Mouse (Mus musculus) heart, postnatal 36 days (tissue): ENCODE data around the gene Gm17324. TPM values are rescaled to one million over a fixed set of nuclear protein-coding genes. Genes with fewer than 3 reads are reported as not detected.
"Not testable (repeated sequence)": the region's sequence is repeated elsewhere in the genome, so short reads cannot be mapped to it uniquely, and the experiment has no call there.

ENCODE experiments used
- DNase-seq, 2 experiments: peaks; one replicate each; pipeline ENCODE4 v3.0.0; 2021 to 2022
- intact Hi-C: fragments of 180-260 bp; cut with DNase I; formaldehyde crosslinking; loops from one replicate; pipeline ENCODE4 v1.15.1; 2025
- total RNA-seq, 2 experiments: library from RNA; stranded (reverse); gene quantifications; 2 replicates each; pipeline ENCODE4 v1.2.3; 2021

Gene Gm17324
- not detected for total RNA-seq

DNA sequence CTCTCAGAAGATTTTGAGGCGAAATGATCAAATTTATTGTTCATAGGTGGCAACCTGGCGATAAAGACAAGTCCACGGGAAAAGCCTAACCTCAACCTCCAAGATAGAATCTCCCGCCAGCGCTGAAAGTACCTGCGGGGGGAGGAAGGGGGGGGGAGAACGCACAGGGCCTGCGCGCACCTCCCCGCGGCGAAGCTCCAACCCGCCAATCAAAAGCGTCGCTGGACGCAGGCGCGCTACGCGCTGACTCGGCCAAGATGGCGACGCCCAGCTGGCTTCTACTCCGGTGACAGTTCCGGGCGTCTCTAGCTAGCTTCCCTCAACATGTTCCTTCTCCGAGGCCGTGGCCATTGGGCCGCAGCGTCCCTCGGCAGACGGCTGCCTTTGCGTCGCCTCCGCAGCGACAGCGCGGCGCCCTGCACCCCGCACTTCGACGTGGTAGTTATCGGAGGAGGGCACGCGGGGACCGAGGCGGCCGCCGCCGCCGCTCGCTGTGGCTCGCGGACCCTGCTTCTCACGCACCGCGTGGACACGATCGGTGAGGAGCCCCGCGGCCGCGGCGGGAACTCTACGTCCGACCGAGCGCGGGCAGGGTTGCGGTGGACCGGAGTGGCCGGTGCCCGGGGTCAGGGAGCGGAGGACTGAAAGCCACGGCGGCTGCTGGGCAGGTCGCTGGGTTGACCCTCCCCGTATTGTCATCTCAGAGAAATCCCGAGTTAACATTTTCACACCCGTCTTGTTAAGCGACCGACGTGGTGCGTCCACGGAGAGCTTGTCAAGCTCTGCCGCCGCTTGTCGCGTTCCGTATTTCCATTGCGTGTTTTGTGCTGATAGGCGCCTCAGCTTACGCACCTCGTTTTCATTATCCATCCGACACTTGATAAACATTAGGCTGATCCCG, at the start of gene Gm17324, which contains the start of gene Mto1:
Gene Gm17324 (minus strand): TSS at position 814 of the 901 bp plus-strand sequence.
Gene Mto1 (plus strand): TSS at position 236 of the 901 bp plus-strand sequence.
- intact Hi-C loops: loop anchor here (2.0 to 10.0 kb wide), 2 partner anchors 29 to 333 kb away; no protein-coding TSS in a partner anchor
- peak; percentile 90 to 93 for DNase-seq

DNA sequence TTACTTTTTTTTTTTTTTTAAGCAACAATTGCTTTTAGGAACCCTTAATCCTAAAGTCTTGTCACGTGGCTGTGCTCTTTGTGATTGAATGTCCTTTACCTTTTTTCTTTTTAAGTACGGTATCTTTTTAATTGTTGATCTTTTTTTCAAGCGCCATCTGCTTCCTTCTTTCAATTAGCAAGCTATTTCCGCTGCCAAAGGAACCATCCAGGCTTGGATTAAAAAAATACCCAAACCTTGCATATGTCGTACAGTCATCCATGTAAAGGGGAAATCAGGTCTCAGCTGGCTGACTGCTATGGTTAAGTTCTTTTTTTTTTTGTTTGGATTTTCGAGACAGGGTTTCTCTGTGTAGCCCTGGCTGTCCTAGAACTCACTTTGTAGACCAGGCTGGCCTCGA, 44.6 kb upstream of the Gm17324 start:
- intact Hi-C loops: no loop called here

DNA sequence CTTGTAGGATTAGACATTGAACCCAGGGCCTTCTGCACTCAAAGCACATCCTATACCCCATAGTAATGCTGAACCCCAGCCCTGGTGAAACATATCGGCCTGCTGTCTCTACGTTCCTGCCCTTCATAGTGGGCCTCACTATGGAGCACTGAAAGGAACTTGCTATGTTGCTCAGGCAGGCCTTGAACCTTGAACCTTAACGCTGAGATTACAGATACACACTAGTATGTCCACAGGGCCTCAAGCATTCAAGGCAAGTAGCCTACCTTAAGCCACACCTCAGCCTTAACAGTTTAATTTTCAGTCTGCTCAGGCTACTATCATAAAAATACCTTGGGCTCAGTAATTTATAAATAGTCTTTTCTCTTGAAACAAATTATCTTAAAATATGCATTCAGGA, 43.7 kb upstream of the Gm17324 start:
- intact Hi-C loops: no loop called here
- DNase-seq: no peak

More for the DNA sequence above, 44.6 kb upstream of the Gm17324 start:
- DNase-seq: no peak

DNA sequence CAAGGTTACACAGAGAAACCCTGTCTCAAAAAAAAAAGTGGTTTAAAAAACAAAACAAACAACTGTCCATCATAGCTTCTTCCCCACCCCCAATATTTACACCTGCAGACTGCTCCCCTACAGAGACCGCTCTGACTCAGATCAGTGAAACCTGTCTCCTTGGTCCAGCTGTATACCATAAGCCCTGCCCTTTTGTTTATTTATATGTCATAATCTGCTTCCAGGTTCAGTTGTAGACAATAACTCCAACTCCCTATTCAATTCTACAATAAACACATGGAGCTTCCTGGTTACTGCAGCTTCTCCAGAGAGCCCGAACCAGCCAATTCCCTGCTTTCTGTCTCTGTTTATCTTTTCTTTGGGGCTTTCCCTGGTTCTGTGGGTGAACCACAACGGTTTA, 42.6 kb upstream of the Gm17324 start:
- DNase-seq: no peak
- intact Hi-C loops: no loop called here

DNA sequence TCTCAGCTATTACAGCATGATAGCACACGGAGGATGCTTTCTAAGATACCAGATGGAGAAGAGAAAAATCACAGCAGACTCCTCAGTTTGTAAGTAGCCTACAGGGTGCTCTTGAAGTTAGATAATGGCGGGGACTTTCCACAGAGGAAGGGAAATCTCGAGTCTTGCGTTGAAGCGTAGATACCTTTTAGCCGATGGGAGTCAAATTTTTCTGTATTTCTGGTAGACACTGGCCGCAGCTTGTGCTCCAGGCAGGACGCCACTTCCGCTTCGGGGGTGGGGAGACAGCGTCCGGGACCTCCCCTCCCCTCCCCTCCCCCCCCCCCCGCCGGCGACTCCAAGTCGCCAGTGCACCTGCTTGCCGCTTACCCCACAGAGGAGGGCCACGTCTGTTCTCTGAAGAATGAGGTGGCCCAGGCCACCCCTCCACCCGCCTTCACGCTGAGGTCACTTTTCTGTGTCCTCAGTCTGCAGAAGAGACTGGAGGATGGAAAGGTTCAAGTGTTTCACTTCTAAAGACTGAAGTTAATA, 40.4 kb upstream of the Gm17324 start, which contains the start of gene Eef1a1:
Gene Eef1a1 (minus strand): TSS at position 262 of the 531 bp plus-strand sequence.
- DNase-seq: peak; percentile 68 to 72
- intact Hi-C loops: no loop called here

DNA sequence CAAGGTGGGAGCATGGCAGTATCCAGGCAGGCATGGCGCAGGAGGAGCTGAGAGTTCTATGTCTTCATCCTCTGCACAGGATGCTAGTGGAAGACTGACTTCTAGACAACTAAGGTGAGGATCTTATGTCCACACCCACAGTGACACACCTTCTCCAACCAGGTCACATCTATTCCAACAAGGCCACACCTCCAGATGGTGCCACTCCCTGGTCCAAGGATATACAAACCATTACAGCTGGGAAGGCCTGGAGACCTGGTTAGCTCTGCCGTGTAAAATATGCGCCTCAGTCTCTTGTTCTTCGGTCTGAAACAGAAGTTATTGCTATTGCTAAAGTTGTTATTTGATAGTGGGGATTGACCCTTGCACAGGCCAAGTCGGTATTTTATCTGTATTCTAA, 39.4 kb upstream of the Gm17324 start:
- DNase-seq, intact Hi-C loops: not testable (repeated sequence)

DNA sequence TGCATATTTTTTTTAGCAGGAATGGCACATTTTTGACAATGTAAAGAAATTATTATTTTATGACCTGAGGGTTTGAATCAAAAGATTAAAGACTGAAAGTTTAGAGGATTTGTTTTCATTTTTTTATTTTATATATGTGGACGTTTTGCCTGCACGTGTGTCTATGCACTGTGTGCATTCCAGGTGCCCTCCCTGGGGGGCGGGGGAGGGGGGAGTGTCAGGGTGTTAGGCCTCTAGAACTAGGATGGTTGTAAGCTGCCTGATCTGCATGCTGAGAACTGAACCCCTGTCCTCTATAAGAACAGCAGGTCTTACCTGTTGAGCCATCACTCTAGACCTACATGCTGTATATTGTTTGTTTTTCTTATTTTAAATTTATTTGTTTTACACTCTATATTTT, 36.1 kb upstream of the Gm17324 start:
- intact Hi-C loops: no loop called here

DNA sequence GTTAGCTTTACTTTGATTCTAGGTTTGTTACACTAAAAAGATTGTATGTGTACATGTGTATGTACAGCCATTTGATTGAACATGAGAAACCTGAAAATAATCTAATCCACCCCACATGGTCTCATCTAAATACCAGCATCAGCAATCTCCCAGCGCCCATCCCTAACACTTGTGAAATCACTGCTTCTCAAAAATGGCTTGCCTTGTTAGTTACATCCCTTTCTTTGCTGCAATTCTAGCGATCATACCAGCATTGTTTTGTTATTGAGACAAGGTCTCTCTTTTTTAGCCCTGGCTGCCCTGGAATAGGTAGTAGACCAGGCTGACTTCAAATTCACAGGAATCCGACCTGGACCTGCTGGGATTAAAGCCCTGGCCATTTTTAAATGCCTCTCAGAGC, 33.8 kb upstream of the Gm17324 start:
- intact Hi-C loops: loop anchor here (2.0 kb wide), 1 partner anchor 38 kb away; no protein-coding TSS in a partner anchor
- no peak for DNase-seq

More for the DNA sequence above, 36.1 kb upstream of the Gm17324 start:
- DNase-seq: no peak

DNA sequence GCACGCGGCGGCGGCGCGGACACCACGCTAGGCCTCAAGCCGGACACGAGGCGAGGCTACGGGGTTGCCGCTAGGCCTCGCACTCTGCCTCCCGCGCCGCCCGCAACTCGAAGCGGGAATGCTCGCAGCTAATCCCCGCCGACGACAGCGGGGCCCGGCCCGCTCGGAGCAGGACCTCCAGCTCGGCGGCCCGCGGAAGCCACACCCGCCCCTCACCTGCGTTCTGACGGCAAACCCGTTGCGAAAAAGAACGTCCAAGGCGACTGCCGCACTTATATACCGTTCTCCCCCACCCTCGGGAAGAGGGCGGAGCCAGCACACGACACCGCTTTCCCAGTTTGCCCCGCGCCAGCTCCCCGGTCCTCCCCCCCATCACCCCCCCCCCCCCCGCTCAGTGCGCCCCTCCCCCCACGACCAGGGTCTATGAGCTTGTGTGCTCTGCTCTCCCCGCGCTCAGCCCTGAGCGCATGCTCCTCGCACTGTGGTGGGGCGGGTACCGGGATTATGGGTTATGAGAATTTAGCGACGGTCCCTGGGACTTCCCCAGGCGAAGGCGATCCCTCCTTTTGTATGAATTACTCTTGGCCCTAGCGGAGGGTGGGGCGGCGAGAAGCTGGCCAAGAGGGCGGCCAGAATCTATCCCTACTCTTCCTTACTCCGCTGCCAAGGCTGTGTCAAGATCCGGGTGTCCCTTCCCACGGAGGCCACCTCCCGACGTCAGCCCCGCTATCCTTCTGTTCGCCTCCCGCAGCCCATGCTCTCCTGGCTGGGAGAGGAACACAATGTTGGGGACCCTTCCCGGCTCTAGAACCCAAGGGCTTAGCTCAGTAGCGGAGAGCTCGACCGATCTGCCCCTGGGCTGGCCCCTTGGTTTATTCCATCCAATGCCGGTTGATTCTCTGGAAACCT, 33.1 kb upstream of the Gm17324 start:
- DNase-seq: peak; percentile 93 to 95
- intact Hi-C loops: loop anchor here (2.0 kb wide), 1 partner anchor 39 kb away; no protein-coding TSS in a partner anchor

DNA sequence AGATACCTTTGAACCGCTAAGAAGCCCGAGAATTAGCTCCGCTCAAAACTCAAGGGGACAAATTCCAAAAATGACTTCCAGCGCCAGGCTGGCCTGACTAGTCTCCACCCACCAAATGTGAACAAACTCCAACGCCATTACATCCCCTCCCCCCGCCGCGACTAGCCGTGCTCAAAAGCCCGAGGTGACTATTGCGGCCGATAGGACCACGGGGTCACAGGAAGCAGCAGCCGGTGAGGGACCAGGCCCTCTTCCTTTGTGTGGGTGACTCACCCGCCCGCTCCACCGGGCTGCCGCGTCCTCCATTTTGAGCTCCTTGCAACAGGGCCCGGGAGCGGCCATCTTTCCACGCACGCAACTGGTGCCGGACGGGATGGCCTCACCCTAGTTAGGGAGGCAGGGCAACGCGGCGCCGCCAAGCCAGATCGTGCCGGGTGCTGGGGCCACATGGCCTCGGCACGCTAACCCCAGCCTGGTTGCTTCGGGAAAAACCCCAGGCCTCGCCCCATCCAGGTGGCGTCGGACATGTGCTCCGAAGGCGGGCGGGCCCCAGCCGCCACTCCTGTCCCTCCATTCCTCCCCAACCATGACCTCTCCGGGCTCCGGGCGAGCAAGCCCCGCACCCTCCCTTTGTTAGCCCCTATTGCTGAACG, 32.2 kb upstream of the Gm17324 start:
- intact Hi-C loops: no loop called here
- peak; percentile 68 to 77 for DNase-seq

DNA sequence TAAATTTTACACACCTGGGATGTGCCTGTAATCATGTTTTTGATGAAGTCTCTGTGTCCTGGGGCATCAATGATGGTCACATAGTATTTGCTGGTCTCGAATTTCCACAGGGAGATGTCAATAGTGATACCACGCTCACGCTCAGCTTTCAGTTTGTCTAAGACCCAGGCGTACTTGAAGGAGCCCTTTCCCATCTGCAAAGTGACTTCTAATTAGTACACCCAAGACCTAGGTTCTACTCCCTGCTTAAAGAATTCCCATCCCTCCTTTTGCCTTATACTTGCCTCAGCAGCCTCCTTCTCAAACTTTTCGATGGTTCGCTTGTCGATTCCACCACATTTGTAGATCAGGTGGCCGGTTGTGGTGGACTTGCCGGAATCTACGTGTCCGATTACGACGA, 31.6 kb upstream of the Gm17324 start:
- DNase-seq, intact Hi-C loops: not testable (repeated sequence)

DNA sequence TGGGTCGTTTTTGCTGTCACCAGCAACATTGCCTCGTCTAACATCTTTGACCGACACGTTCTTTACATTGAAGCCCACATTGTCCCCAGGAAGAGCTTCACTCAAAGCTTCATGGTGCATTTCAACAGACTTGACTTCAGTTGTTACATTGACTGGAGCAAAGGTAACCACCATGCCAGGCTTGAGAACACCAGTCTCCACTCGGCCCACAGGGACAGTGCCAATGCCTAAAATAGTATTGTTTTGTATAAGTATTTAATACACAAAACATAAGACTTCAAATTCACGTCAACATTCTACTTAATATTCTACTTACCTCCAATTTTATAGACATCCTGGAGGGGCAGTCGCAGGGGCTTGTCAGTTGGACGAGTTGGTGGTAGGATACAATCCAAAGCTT, 30.7 kb upstream of the Gm17324 start:
- DNase-seq, intact Hi-C loops: not testable (repeated sequence)

DNA sequence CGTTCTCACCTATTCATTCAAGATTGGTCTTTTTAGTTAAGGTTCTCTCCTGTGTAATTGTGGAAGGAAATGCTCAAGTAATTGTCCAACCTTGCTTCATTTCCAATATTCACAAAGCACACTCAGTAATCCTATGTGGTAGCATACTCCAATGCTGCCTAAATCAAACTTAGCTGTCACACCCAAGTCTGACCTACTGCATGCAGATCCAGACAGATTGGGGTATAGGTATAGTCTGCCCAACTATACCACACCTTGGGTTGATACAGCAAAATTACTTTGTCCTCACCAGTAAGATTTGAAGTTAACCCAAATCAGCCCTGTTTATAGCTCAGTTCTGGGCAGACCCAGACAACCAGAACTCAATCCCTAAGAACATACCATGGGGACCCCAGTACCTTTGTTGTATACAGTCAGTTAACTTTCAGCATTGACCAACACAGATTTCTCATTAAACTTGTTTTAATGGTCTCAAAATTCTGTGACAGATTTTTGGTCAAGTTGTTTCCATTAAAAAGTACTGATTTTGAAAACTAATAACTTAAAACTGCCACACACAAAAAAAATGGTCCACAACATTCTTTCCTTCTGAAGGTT, 29.5 kb upstream of the Gm17324 start:
- DNase-seq, intact Hi-C loops: not testable (repeated sequence)

DNA sequence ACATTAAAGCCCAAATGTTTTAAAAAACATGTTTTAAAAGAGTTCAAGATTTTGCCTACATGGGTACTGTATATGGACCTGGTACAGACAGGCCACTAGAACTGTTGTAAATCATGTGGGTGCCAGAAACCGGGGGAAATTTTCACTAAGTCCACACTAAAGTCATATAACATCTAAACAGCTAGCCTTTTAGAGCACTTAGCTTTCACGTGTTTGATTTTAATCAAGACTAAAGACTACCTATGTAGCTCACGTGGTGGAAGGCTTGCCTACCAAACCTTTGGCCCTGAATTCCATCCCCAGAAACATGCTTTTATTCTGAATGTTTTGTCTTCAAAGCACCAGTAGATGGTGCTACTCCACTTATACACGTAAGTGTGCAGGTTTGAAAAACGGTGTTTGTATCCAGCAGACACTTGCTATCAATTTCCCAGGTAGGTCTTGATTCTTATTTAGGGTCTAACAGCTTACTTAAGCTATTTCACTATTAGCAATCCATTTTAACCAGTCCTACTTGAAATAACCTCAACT, 28.5 kb upstream of the Gm17324 start:
- intact Hi-C loops: loop anchor here (2.0 kb wide), 3 partner anchors 28 to 76 kb away; partner anchors contain the start of genes Gm17324 and Mto1
- DNase-seq: no peak

DNA sequence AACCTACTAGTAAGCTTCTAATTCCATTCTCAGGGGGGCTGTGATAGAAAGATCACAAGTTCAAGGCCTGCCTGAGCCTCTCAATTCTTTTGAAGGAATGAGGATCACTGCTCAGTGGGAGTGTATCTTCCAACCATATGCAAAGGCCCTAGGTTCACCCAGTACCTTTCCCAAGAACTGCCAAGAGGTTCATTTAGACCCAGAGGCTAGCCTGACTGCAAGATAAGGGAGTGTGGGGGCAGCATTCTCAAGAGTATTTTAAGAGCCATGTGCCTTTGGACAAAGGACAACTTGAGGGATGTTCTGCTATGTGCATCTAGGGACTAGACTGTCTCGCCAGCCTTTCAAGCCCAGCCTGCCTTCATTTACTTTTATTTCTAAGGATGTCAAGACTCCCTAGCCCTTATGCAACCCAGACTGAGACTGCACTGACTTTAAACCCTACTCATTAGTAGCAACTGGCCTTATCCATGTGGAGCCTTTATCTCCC, 28.0 kb upstream of the Gm17324 start:
- intact Hi-C loops: loop anchor here (2.0 kb wide), 3 partner anchors 28 to 76 kb away; partner anchors contain the start of genes Gm17324 and Mto1
- DNase-seq: no peak

DNA sequence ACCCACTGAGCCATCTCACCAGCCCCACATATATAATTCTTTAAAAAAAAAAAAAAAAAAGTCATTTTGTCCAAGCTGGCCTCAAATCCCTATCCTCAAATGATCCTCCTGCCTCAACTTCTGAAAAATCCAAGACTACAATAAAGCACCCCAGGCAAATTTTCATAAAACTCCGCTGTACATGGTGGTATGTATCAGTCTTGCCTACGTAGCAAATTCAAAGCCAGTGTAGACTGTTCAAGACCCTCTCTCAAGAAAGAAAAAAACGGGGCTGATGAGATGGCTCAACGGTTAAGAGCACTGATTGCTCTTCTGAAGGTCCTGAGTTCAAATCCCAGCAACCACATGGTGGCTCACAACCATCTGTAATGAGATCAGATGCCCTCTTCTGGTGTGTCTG, 27.3 kb upstream of the Gm17324 start:
- no peak for DNase-seq
- intact Hi-C loops: loop anchor here (2.0 kb wide), 3 partner anchors 27 to 77 kb away; partner anchors contain the start of genes Gm17324 and Mto1

DNA sequence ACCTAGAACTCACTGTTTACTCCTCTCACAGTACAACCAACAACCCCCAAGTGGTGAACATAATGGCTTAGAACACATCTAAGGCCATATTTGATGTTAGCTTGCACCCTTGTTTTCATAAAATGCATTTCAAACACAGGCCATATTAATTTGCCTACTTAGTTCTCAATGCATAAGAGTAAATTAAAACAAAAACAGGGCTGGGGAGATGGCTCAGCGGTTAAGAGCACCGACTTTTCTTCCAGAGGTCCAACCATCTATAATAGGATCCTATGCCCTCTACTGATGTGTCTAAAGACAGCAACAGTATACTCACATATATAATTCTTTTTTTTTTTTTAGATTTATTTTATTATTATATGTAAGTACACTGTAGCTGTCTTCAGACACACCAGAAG, 26.8 kb upstream of the Gm17324 start:
- intact Hi-C loops: no loop called here
- DNase-seq: no peak

DNA sequence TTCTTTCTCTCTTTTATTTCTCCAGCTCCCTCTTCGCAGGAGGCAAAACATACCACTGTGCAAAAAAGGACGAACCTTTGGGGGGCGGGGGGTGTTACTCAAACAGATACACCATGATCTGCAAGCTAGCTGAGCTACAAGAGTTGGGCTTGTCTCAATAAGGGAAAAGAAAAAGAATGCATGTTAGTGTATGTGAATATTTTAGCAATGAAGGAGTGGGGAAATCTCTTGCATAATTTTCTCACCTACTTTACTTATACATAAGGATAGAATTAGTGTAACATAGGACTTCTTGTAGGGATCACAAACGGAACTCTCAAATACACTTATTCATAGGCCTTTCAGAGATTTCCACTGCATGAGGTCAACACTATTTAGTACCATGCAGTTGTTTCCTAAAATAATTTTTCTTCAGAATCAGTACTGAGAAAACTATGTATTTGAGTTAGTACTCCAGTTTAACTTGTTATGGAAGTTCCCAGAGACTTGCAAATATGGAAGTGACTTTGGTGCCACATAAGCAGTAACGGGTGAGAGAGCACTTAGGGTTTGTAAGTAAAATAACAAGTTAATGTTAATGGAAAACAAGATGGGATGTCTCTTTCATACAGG, 26.3 kb upstream of the Gm17324 start:
- intact Hi-C loops: no loop called here
- DNase-seq: no peak

DNA sequence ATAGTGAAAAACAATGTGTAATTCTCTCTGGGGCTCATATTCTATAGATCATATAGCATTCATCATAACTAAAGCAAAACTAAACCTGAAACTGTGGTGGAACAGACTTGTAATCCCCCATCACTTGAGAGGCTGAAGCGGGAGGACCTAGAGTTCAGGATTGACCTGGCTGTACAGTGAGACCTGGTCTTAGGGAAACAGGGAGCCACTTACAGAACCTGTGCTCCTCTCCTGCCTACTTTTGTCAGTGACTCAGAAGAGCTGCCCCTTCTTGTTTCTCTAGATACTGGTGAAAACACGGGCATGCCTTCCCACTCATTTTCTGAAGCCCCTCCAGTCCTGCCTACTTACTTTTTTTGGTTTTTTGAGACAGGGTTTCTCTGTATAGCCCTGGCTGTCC, 25.7 kb upstream of the Gm17324 start:
- no peak for DNase-seq

More for the DNA sequence above, 25.7 kb upstream of the Gm17324 start:
- intact Hi-C loops: no loop called here
